Mouse (Mus musculus) lung, postnatal 0 days (tissue): ENCODE results near the gene 4931423N10Rik. TPM values are rescaled to one million over a fixed set of nuclear protein-coding genes. Genes with fewer than 3 reads are reported as not detected.
"Not testable (repeated sequence)": the region's sequence is repeated elsewhere in the genome, so short reads cannot be mapped to it uniquely, and the experiment has no call there.

Experiments
- ATAC-seq: fragments of 200-750 bp; cut with Nextera tagmentation; 2 replicates; pipeline ENCODE4 v1.8.0; 2017; ENCODE audit warnings: moderate library complexity
- DNase-seq: peaks from one replicate; pipeline ENCODE4 v3.0.0-alpha.2; 2016; ENCODE audit warnings: low spot score
- H3K27ac ChIP-seq: fragments of 300-500 bp; sonication (generic); 2 replicates; pipeline ENCODE4 v1.5.1; 2014; ENCODE audit warnings: antibody characterized with exemption, mild to moderate bottlenecking, low read length, mixed read lengths
- H3K27me3 ChIP-seq: fragments of 300-500 bp; sonication (generic); replicated peaks from 2 replicates; pipeline ENCODE4 v1.6.1; 2014; ENCODE audit warnings: low read length, mixed read lengths; ENCODE audit not compliant: insufficient read depth
- H3K36me3 ChIP-seq: fragments of 300-500 bp; sonication (generic); 2 replicates; pipeline ENCODE4 v1.6.1; 2014; ENCODE audit warnings: low read length, mixed read lengths; ENCODE audit not compliant: insufficient read depth
- H3K4me1 ChIP-seq: fragments of 300-500 bp; sonication (generic); 2 replicates; pipeline ENCODE4 v1.6.1; 2014; ENCODE audit warnings: antibody characterized with exemption, low read depth, low read length, mixed read lengths; ENCODE audit not compliant: insufficient read depth
- H3K4me2 ChIP-seq: fragments of 300-500 bp; sonication (generic); replicated peaks from 2 replicates; pipeline ENCODE4 v1.6.1; 2014; ENCODE audit warnings: low read depth, mild to moderate bottlenecking, low read length, moderate library complexity, mixed read lengths
- H3K4me3 ChIP-seq: fragments of 300-500 bp; sonication (generic); 2 replicates; pipeline ENCODE4 v1.5.1; 2014; ENCODE audit warnings: low read depth, low read length
- H3K9ac ChIP-seq: fragments of 300-500 bp; sonication (generic); replicated peaks from 2 replicates; pipeline ENCODE4 v1.6.1; 2014; ENCODE audit warnings: low read depth, mild to moderate bottlenecking
- H3K9me3 ChIP-seq: fragments of 300-500 bp; sonication (generic); 2 replicates; pipeline ENCODE4 v1.6.1; 2016; ENCODE audit warnings: low read length, mixed read lengths
- CTCF ChIP-seq: IDR thresholded peaks from 2 replicates; pipeline ENCODE4 v1.5.1; 2016; ENCODE audit warnings: antibody characterized with exemption, mild to moderate bottlenecking
- EP300 ChIP-seq: IDR thresholded peaks from 2 replicates; pipeline ENCODE4 v1.6.1; 2016; ENCODE audit warnings: antibody characterized with exemption, mild to moderate bottlenecking, control low read depth
- WGBS: fragments of 180-500 bp; shearing (Covaris S2); extraction: QIAGEN DNeasy Blood & Tissue Kit; methylation state at CpG from one replicate; pipeline ENCODE4 v1.1.7; 2014; 5-methylcytosine and 5-hydroxymethylcytosine counted together
- polyA plus RNA-seq: library from polyadenylated mRNA; unstranded; fragments of >200 nt; fragmentation: Nextera tagmentation; extraction: Ambion mirVana; gene quantifications from 2 replicates; pipeline ENCODE4 v1.2.1, GENCODE M21; 2015

4931423N10Rik gene
- polyA plus RNA-seq, 1 experiment from 2014 or later, result not detected

DNA sequence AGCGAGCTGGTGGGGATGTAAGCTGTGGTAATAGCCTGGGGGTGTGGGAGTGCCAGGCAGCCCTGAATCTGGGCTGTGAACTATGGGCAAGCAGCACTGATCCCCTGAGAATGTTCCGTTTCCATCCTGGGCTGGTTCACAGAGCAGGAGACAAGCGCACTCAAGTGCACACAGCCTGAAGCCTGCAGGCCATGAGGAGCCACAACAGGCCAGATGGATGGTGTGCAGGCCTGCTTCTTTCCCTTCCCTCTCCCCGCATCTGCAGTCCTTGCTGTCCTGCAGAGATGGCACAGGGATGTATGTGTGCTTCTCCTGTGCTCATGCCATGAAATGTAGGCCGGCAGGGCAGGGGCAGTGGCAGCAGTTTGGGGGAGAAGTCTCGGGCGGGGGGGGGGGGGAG lies 17.9 kb downstream of the 4931423N10Rik start:
- Histone ChIP-seq H3K36me3 (no peaks in the 10 kb centered on the region), H3K27me3 (no peaks in the 10 kb centered on the region), H3K4me2 (no peak overlapping the region), H3K27ac (no peak overlapping the region), H3K4me3 (no peak overlapping the region), H3K4me1 (no peaks in the 10 kb centered on the region), H3K9me3 (no peaks in the 10 kb centered on the region), H3K9ac (no peak overlapping the region)
- 54% methylated on average over 5 of the region's 7 CpGs for WGBS
- TF ChIP-seq CTCF (no peak), EP300 (no peak)
- no peak for ATAC-seq
- no peak for DNase-seq

DNA sequence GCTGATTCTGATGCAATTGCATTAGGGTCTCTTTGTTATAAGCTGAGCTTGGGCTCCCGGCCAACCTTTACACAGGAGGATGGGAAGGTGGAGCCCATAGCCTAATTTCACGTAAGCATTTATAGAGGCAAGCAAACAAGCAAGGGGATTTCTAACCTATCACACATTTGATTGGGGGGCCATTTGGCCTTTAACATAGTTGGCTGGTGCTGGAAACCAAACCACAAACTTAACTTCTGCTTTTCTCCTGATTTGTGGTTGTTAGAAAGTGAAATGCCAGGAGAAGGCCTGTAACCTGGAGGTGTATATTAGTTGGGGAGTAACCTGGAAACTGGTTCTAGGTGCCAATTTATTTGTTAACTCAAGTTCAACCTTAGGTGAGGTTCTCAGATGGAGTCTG lies 21.2 kb downstream of the 4931423N10Rik start:
- Histone ChIP-seq H3K9ac (no peak overlapping the region), H3K27me3 (no peaks in the 10 kb centered on the region), H3K36me3 (no peaks in the 10 kb centered on the region), H3K4me2 (no peak overlapping the region), H3K4me3 (no peak overlapping the region), H3K27ac (no peak overlapping the region), H3K4me1 (no peaks in the 10 kb centered on the region), H3K9me3 (no peaks in the 10 kb centered on the region)
- TF ChIP-seq EP300 (no peak), CTCF (no peak)
- WGBS, result 68% methylated on average over 2 of the region's 2 CpGs
- ATAC-seq, result no peak
- no peak for DNase-seq

DNA sequence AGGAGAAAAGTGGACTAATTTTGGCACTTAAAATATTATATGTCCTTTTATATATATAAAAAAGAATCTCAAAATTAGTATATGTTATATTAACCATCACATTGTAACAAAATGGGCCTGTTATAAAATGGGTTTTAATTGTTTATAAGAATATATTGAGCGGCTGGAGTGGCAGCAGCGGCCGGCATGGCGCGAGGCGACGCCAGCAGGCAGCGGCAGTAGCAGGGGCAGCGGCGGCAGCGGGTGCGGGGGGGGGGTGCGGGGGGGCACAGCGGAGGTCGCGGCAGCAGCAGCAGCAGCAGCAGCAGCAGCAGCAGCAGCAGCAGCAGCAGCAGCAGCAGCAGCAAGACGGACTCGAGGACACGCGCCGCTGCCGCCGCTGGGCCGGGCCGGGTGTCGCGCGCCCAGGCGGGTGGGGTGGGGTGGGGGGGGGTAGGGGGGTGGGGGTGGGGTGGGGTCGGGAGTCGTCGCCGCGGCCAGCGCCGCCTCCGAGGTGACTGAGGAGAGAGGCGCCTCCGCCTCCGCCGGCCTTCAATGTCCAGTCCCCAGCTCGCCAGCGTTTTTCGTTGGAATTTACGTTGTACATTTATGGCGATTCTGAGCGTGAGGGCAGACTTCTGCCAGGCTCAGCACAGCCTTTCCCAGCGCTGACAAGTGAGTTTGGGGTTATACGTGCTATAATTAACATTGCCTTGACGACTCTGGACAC lies 26.9 kb downstream of the 4931423N10Rik start:
- Histone ChIP-seq H3K9me3 (no peaks in the 10 kb centered on the region), H3K27me3 (no peaks in the 10 kb centered on the region), H3K4me2 (peak overlapping the region; percentile 61), H3K9ac (no peak overlapping the region), H3K36me3 (no peaks in the 10 kb centered on the region), H3K4me1 (no peaks in the 10 kb centered on the region), H3K4me3 (peak overlapping the region; percentile 39), H3K27ac (no peak overlapping the region)
- peak; percentile 24 for DNase-seq
- TF ChIP-seq EP300 (no peak), CTCF (no peak)
- peak; percentile 17; the same call in 1 of the 2 replicates for ATAC-seq
- WGBS, result 1% methylated on average over 20 of the region's 50 CpGs

DNA sequence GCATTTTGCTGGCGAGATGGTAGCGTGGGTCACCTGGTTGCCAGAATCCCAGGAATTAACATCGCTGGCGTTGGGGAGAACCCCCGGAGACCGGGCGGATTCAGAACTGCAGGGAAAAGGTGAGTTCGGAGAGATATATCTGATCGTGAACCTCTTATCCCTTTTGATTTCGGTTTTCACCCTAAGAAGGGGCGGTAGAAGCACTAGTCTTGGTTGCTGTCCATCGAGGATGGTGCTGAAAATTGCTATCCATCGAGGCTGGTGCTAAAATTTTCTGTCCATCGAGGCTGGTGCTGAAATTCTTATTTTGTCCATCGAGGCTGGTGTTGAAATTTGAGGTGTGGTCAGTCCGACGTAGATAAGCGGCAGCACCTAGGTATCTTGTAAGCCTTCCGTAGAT lies 83.7 kb downstream of the 4931423N10Rik start:
- not testable (repeated sequence) for H3K9me3 ChIP-seq, ATAC-seq, H3K9ac ChIP-seq, H3K4me2 ChIP-seq, H3K36me3 ChIP-seq, H3K4me3 ChIP-seq, H3K4me1 ChIP-seq, H3K27ac ChIP-seq, DNase-seq, H3K27me3 ChIP-seq
- WGBS, result 47% methylated on average over 19 of the region's 19 CpGs

DNA sequence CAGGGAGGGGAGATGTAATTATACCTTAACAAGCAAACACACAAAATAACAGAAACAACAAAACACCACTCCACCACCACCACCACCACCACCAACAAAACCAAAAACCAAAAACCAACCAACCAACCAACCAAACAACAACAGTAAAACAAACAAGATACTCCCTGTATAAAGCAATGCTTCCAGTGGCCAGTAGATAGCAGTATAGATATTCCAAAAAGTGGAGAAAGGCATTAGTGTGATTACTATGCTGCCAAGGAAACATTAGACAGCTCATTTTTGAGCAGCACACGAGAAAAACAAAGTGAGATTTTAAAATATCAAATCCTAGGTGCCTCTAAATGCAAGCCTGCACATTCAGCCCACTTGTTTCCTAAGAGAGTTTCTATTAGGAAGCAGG lies 107.6 kb downstream of the 4931423N10Rik start:
- ATAC-seq, result no peak
- no peak for DNase-seq
- H3K4me2 ChIP-seq, result no peak overlapping the region

More for the DNA sequence above, 107.6 kb downstream of the 4931423N10Rik start:
- WGBS, result 7% methylated on average over 1 of the region's 1 CpGs
- TF ChIP-seq EP300, result no peak
- peak; percentile 45 for TF ChIP-seq CTCF
- Histone ChIP-seq H3K36me3 (no peaks in the 10 kb centered on the region), H3K27me3 (no peaks in the 10 kb centered on the region), H3K9ac (no peak overlapping the region), H3K9me3 (no peaks in the 10 kb centered on the region), H3K27ac (no peak overlapping the region), H3K4me1 (no peaks in the 10 kb centered on the region), H3K4me3 (no peak overlapping the region)

Other genes with a start within 250 kb of the 4931423N10Rik start
- 51.5 and 54.0 TPM in 2 replicates for gene Abi1, start 167.2 kb upstream of the 4931423N10Rik start, polyA plus RNA-seq
- 34.1 and 38.7 TPM in 2 replicates for gene Acbd5, start 139.3 kb upstream of the 4931423N10Rik start, polyA plus RNA-seq
- gene Mastl, start 51.5 kb upstream of the 4931423N10Rik start, polyA plus RNA-seq, result 0.98 and 1.4 TPM in 2 replicates
- 37.7 and 44.2 TPM in 2 replicates for gene Yme1l1, start 51.1 kb upstream of the 4931423N10Rik start, polyA plus RNA-seq
- gene Nxph2, start 113.8 kb downstream of the 4931423N10Rik start, polyA plus RNA-seq, result not detected in 2 replicates